Mouse (Mus musculus) heart, postnatal 14 days (tissue): ENCODE measurements around the gene Gm17334. TPM values are rescaled to one million over a fixed set of nuclear protein-coding genes. Genes with fewer than 3 reads are reported as not detected.
A peak's percentile ranks its signal among the peaks of the same experiment; 100 is the strongest.

Experiments
- DNase-seq, 2 experiments: peaks; one replicate each; pipeline ENCODE4 v3.0.0; 2021 to 2022
- intact Hi-C: fragments of 180-260 bp; cut with DNase I; formaldehyde crosslinking; loops from one replicate; pipeline ENCODE4 v1.15.1; 2025
- total RNA-seq, 2 experiments: library from RNA; stranded (reverse); gene quantifications; 2 replicates each; pipeline ENCODE4 v1.2.3; 2021

Gm17334 gene
- total RNA-seq, 2 experiments from 2014 or later = not detected

GRCm38 (mm10) chr11:53797386-53797920 lies 24.5 kb upstream of the Gm17334 start:
- intact Hi-C loops = no loop called here

GRCm38 (mm10) chr11:53796409-53797151 lies 23.6 kb upstream of the Gm17334 start:
- intact Hi-C loops = no loop called here
- DNase-seq = peak; percentile 59 to 72

More at GRCm38 (mm10) chr11:53797386-53797920, 24.5 kb upstream of the Gm17334 start:
- no peak for DNase-seq

- no peak for DNase-seq
- intact Hi-C loops = no loop called here
Observed at GRCm38 (mm10) chr11:53795813-53796212, 22.8 kb upstream of the Gm17334 start.

- DNase-seq = peak; percentile 40 to 44
- intact Hi-C loops = no loop called here
Observed at GRCm38 (mm10) chr11:53794671-53795557, 21.9 kb upstream of the Gm17334 start.

- peak in 1 of 2 experiments; percentile 39 for DNase-seq
- intact Hi-C loops = no loop called here
Observed at GRCm38 (mm10) chr11:53794015-53794414, 21.0 kb upstream of the Gm17334 start.

- intact Hi-C loops = no loop called here
- peak in 1 of 2 experiments; percentile 56 for DNase-seq
Observed at GRCm38 (mm10) chr11:53792986-53793385, 20.0 kb upstream of the Gm17334 start.

- intact Hi-C loops = no loop called here
- DNase-seq = no peak
Observed at GRCm38 (mm10) chr11:53789277-53789676, 16.3 kb upstream of the Gm17334 start.

- intact Hi-C loops = no loop called here
- DNase-seq = peak; percentile 69 to 70
Observed at GRCm38 (mm10) chr11:53788196-53788595, 15.2 kb upstream of the Gm17334 start.

- DNase-seq = peak in 1 of 2 experiments; percentile 46
- intact Hi-C loops = no loop called here
Observed at GRCm38 (mm10) chr11:53786058-53787031, 13.4 kb upstream of the Gm17334 start.

- no peak for DNase-seq
- intact Hi-C loops = loop anchor here (2.0 kb wide), 1 partner anchor 15 kb away; the partner anchor contains the start of gene Irf1
Observed at GRCm38 (mm10) chr11:53785311-53785936, 12.4 kb upstream of the Gm17334 start.

- intact Hi-C loops = no loop called here
- no peak for DNase-seq
Observed at GRCm38 (mm10) chr11:53783288-53783687, 10.3 kb upstream of the Gm17334 start.

GRCm38 (mm10) chr11:53781964-53782363 lies 9.0 kb upstream of the Gm17334 start:
- intact Hi-C loops = no loop called here
- DNase-seq = peak in 1 of 2 experiments; percentile 60

- DNase-seq = no peak
- intact Hi-C loops = no loop called here
Observed at GRCm38 (mm10) chr11:53781201-53781775, 8.3 kb upstream of the Gm17334 start.

- DNase-seq = no peak
- intact Hi-C loops = no loop called here
Observed at GRCm38 (mm10) chr11:53780262-53780661, 7.3 kb upstream of the Gm17334 start.

GRCm38 (mm10) chr11:53779808-53780207 lies 6.8 kb upstream of the Gm17334 start:
- intact Hi-C loops = no loop called here
- no peak for DNase-seq

GRCm38 (mm10) chr11:53778455-53778854 lies 5.5 kb upstream of the Gm17334 start:
- no peak for DNase-seq
- intact Hi-C loops = no loop called here

GRCm38 (mm10) chr11:53777736-53778135 lies 4.7 kb upstream of the Gm17334 start:
- no peak for DNase-seq
- intact Hi-C loops = no loop called here

- intact Hi-C loops = no loop called here
- DNase-seq = no peak
Observed at GRCm38 (mm10) chr11:53774659-53775255, 1.8 kb upstream of the Gm17334 start.
